Mouse (Mus musculus): Measurements from ENCODE around the gene Fscn1.

Fscn1 gene

DNA sequence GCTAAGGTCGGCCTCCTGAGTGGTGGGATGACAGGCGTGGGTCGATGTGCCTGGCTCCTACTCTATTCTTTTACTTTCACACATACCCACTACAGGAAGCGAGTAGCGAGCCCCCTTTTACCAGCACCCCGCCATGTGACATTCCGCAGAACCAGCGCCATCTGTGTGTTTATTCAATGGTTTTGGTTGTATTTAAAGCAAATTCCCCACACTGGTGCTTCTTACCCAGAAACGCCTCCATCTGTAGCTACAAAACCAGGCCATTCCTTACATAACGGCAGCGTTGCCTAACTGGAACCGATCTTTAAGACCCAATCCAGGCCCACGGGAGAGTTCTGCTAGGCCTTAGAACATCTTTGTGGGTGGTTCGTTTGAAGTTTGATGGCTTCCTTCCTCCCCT, 8.3 kb downstream of the Fscn1 start:
- DNase-seq (ENCODE audit: low spot score in 2 of 2) = no peak

GRCm38 (mm10) chr5:142973971-142974370, 13.8 kb downstream of the Fscn1 start:
- DNase-seq (ENCODE audit: low spot score in 2 of 2) = no peak

DNA sequence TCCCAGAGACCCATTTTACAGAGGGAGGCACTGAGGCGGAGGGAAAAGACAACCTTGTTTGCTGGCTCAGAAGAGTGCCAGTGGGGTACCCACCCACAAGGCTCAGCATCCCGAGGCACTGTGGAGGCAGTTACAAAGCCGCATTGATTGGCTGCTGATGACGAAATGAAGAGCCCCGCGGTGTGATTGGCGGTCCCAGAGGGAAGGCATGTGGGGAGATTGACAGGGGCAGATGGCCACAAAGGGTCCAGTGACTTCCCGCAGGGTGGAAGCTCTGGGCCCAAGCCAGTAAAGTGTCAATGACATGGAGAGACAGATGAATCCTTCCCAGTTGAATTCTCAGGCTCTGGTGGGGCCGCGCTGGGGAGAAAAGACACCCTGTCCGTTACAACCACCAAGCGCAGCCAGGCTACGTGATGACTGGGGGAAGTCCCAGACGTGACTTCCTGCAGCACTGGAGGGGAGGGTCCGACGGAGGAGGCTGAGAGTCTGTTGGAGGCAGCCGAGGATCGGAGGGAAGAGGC, 14.5 kb downstream of the Fscn1 start:
- no peak for DNase-seq (ENCODE audit: low spot score in 2 of 2)

GRCm38 (mm10) chr5:142976516-142976915, 16.4 kb downstream of the Fscn1 start:
- no peak for DNase-seq (ENCODE audit: low spot score in 2 of 2)

DNA sequence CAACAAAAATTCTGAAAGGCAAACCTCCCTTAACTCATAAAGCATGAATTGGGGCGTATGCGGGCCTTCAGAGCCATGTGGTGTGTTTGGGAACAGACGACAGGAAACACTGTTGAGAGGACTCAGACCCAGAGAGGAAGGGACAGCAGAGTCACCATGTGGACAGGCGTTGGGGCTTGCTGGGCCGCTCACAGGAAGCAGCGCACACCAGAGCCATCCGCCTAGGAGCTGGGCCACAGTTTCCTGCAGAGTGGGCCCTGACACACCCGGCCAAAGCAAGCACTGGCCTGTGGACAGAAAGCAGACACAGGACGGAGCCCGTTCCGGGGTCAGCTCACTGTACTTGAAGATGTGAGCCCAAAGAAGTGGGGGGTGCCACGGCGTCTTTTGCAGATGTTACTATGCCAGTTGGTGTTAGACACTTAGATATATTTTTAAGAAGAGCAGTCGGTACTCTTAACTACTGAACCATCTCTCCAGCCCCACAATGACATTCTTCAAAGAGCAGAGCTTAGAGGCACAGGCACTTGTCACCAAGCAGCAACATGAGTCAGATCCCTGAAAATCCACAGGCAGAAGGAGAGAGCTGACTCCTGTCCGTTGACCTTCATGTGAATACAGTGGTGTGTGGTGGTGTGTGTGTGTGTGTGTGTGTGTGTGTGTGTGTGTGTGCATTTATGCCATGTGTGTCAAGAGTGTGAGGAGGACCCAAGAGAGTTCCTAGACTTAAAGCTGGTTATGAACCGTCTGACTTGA, 22.1 kb downstream of the Fscn1 start:
- DNase-seq (ENCODE audit: low spot score in 2 of 2) = peak in 1 of 2 experiments; percentile 18

- no peak for DNase-seq (ENCODE audit: low spot score in 2 of 2)
Measured at GRCm38 (mm10) chr5:142983174-142983573, 23.0 kb downstream of the Fscn1 start.

GRCm38 (mm10) chr5:142984271-142984670, 24.1 kb downstream of the Fscn1 start:
- DNase-seq (ENCODE audit: low spot score in 2 of 2) = no peak

DNA sequence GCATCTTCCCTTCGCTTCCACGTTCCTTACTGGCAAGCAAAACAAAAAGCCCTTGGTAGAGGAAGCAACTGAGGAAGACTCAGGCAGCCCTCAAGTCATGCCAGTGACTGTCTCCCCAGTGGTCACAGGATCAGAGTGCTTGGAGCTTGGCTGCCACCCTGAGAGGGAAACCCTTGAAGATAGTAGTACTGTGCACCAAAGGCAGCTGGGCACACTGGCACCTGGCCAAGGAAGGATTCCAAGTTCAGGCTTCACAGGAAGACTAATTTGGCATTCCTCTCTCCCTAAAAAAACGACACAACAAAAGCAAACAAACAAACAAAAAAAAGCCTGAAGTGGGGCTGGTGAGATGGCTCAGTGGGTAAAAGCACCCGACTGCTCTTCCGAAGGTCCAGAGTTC, 28.4 kb downstream of the Fscn1 start:
- DNase-seq (ENCODE audit: low spot score in 2 of 2) = no peak

GRCm38 (mm10) chr5:142989167-142989566, 29.0 kb downstream of the Fscn1 start:
- no peak for DNase-seq (ENCODE audit: low spot score in 2 of 2)

GRCm38 (mm10) chr5:142994746-142995145, 34.6 kb downstream of the Fscn1 start:
- DNase-seq (ENCODE audit: low spot score in 2 of 2) = no peak

DNA sequence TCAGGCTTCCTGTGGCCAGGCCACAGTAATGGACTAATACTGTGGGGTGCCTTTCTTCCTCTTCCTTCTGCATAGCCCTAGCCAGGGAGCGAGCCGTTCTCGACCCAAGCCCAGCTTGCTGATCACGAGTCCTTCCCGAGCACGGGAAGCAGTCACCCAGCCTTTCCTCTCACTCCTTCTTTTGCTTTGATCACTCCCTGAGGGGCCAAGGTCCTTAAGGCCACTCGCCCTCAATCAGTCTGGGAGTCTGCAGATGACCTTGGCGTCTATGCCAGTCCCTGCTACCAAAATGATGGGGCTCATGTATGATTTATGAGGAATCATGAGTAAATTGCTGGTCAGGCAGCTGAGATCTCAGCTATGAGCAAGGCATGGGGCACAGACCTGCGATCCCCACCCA, 37.4 kb downstream of the Fscn1 start:
- DNase-seq (ENCODE audit: low spot score in 2 of 2) = no peak

- DNase-seq (ENCODE audit: low spot score in 2 of 2) = no peak
Measured at GRCm38 (mm10) chr5:142998171-142998570, 38.0 kb downstream of the Fscn1 start.

GRCm38 (mm10) chr5:143000091-143000490, 39.9 kb downstream of the Fscn1 start:
- DNase-seq (ENCODE audit: low spot score in 2 of 2) = no peak

DNA sequence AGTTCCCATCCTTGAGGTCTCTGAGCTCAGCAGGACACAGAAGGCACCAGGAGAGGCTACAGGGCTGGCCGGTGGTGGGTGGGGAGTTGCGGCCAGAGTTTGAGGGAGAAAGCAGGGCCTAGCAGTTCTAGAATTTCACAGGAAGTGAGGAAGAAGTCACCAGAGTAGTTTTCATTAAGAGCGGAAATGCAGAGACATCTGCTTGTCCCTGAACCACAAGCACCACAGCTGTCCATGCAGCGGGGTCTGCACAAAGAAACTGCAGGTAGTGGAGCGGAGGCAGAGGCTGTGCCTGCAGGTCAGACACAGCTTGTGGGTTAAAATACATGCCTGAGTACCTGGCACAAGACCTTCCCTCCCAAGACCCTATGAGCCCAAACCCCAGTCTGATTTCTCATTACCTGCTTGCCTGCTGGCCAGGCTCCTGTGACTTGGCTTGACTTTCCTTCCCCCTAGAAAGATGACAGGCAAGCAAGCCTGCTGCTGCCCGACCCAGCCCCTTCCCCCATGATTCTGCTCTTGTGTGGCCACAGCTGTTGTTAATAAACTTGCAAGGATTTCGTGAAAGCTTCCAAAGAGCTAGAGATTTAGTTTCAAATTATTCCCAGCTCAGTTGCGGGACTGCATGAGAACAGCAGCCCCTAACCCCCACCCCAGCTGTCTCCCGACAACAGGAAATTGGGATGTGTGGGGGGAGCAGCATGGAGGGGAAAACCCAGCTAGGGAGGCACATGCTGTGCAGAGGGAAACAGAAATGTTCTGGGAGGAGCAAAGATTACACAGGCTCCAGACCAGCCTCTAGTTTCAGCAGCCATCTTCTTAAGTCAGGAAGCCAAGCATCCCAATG, 40.7 kb downstream of the Fscn1 start:
- DNase-seq (ENCODE audit: low spot score in 2 of 2) = no peak

DNA sequence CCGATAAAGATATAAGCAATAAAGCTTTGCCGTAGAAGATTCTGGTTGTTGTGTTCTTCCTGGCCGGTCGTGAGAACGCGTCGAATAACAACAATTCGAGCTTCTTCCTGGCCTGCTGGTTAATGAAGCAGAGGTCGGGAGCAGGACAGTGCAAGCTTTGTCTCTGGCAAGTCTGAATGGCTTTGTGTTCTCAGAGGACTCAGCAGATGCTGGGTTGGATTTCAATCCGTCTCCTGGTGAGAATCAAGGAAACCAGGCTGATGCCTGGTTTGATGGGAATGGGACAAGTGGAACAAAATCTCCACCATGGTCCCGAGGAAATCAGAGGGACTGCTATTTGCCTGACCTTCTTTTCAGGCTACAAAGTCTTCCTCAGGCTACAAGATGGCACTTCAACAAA, 49.2 kb downstream of the Fscn1 start:
- no peak for DNase-seq (ENCODE audit: low spot score in 2 of 2)

- DNase-seq (ENCODE audit: low spot score in 2 of 2) = no peak
Measured at GRCm38 (mm10) chr5:143017401-143017800, 57.3 kb downstream of the Fscn1 start.
